Mouse (Mus musculus) liver (tissue): ENCODE results near the gene Mal.

Experiments
- DNase-seq: peaks from one replicate; pipeline ENCODE4 v3.0.0-alpha.2; 2020; ENCODE audit warnings: mixed read lengths

Gene Mal

GRCm38 (mm10) chr2:127656086-127656720, at the start of gene Mal:
Mal (minus strand) TSS chr2:127656695.
- peak; percentile 31 for DNase-seq

GRCm38 (mm10) chr2:127705267-127705666, 48.8 kb upstream of the Mal start:
- no peak for DNase-seq

GRCm38 (mm10) chr2:127689239-127689638, 32.7 kb upstream of the Mal start:
- no peak for DNase-seq

GRCm38 (mm10) chr2:127683687-127684331, 27.3 kb upstream of the Mal start:
- DNase-seq: peak; percentile 54

- no peak for DNase-seq
Observed at GRCm38 (mm10) chr2:127667843-127668506, 11.5 kb upstream of the Mal start.

- DNase-seq: no peak
Observed at GRCm38 (mm10) chr2:127667015-127667414, 10.5 kb upstream of the Mal start.

GRCm38 (mm10) chr2:127662708-127663107, 6.2 kb upstream of the Mal start:
- no peak for DNase-seq

- no peak for DNase-seq
Observed at GRCm38 (mm10) chr2:127655419-127655818, 1.1 kb downstream of the Mal start.

- DNase-seq: no peak
Observed at GRCm38 (mm10) chr2:127654786-127655185, 1.7 kb downstream of the Mal start.

- DNase-seq: no peak
Observed at GRCm38 (mm10) chr2:127652805-127653204, 3.7 kb downstream of the Mal start.

GRCm38 (mm10) chr2:127652335-127652734, 4.2 kb downstream of the Mal start:
- no peak for DNase-seq

- DNase-seq: no peak
Observed at GRCm38 (mm10) chr2:127651601-127652000, 4.9 kb downstream of the Mal start.

- no peak for DNase-seq
Observed at GRCm38 (mm10) chr2:127649921-127650320, 6.6 kb downstream of the Mal start.

- DNase-seq: no peak
Observed at GRCm38 (mm10) chr2:127648145-127648544, 8.3 kb downstream of the Mal start.

- DNase-seq: no peak
Observed at GRCm38 (mm10) chr2:127646875-127647274, 9.6 kb downstream of the Mal start.

- no peak for DNase-seq
Observed at GRCm38 (mm10) chr2:127643728-127644704, 12.5 kb downstream of the Mal start.

GRCm38 (mm10) chr2:127638973-127639372, 17.5 kb downstream of the Mal start:
- no peak for DNase-seq

GRCm38 (mm10) chr2:127635581-127635980, 20.9 kb downstream of the Mal start:
- DNase-seq: no peak

- no peak for DNase-seq
Observed at GRCm38 (mm10) chr2:127632601-127633000, 23.9 kb downstream of the Mal start.

- DNase-seq: no peak
Observed at GRCm38 (mm10) chr2:127627990-127628570, 28.4 kb downstream of the Mal start.

GRCm38 (mm10) chr2:127627354-127627753, 29.1 kb downstream of the Mal start:
- DNase-seq: no peak

GRCm38 (mm10) chr2:127625659-127626058, 30.8 kb downstream of the Mal start:
- DNase-seq: no peak

- DNase-seq: no peak
Observed at GRCm38 (mm10) chr2:127624786-127625185, 31.7 kb downstream of the Mal start.
